Mouse (Mus musculus): ENCODE data around the gene Wdr83os. TPM values are rescaled to one million over a fixed set of nuclear protein-coding genes. Genes with fewer than 3 reads are reported as not detected.

Gene Wdr83os
- polyA plus RNA-seq, 2 experiments, result 40.6 to 61.8 TPM

- Histone ChIP-seq H3K27ac (peak overlapping the region; percentile 72), H3K9me3 (ENCODE audit: control insufficient read depth, low read length) (no peaks in the 10 kb centered on the region), H3K4me3 (ENCODE audit: insufficient read depth in 1 of 2, low read depth in 2 of 2, low read length in 2 of 2) (peak overlapping the region; percentile 79 to 90), H3K36me3 (replicated peaks; ENCODE audit: control insufficient read depth, insufficient read depth, low read depth) (peaks cover 32% of the 10 kb centered on the region), H3K4me2 (ENCODE audit: low read depth) (peak overlapping the region; percentile 98), H3K4me1 (replicated peaks; ENCODE audit: control insufficient read depth in 2 of 2, insufficient read depth in 2 of 2, low read length in 1 of 2) (peaks cover 15 to 18% of the 10 kb centered on the region in 2 experiments), H3K27me3 (ENCODE audit: control insufficient read depth, insufficient read depth, low read length) (no peaks in the 10 kb centered on the region), H3K9ac (replicated peaks) (peak overlapping the region; percentile 88)
- WGBS (ENCODE audit: insufficient replicate concordance), result under 1% methylated on average over 57 of the region's 57 CpGs
- TF ChIP-seq CTCF (IDR thresholded peaks at IDR 0.05; ENCODE audit: low read depth), result no peak
- DNase-seq (ENCODE audit: low read depth in 3 of 3, low spot score in 3 of 3) (peak in 1 of 3 experiments; percentile 57), ATAC-seq (ENCODE audit: insufficient read depth) (peak; percentile 36)
Observed at GRCm38 (mm10) chr8:85037681-85038531, 42.6 kb upstream of the Wdr83os start.

GRCm38 (mm10) chr8:85043619-85044018, 36.9 kb upstream of the Wdr83os start:
- DNase-seq (ENCODE audit: low read depth in 3 of 3, low spot score in 3 of 3) (no peak), ATAC-seq (ENCODE audit: insufficient read depth) (no peak)
- Histone ChIP-seq H3K4me1 (replicated peaks; ENCODE audit: control insufficient read depth in 2 of 2, insufficient read depth in 2 of 2, low read length in 1 of 2) (peaks cover 2 to 6% of the 10 kb centered on the region in 2 experiments; a peak in 3 of 4 replicates), H3K27ac (no peak overlapping the region), H3K27me3 (ENCODE audit: control insufficient read depth, insufficient read depth, low read length) (no peaks in the 10 kb centered on the region), H3K4me3 (ENCODE audit: insufficient read depth in 1 of 2, low read depth in 2 of 2, low read length in 2 of 2) (no peak overlapping the region), H3K4me2 (ENCODE audit: low read depth) (no peak overlapping the region), H3K36me3 (replicated peaks; ENCODE audit: control insufficient read depth, insufficient read depth, low read depth) (peaks cover 82% of the 10 kb centered on the region), H3K9ac (replicated peaks) (no peak overlapping the region), H3K9me3 (ENCODE audit: control insufficient read depth, low read length) (no peaks in the 10 kb centered on the region)
- no peak for TF ChIP-seq EP300 (IDR thresholded peaks at IDR 0.05; ENCODE audit: low read depth)
- no peak for TF ChIP-seq CTCF (IDR thresholded peaks at IDR 0.05; ENCODE audit: low read depth)
- 88% methylated on average over 6 of the region's 6 CpGs for WGBS (ENCODE audit: insufficient replicate concordance)

- Histone ChIP-seq H3K4me1 (replicated peaks; ENCODE audit: control insufficient read depth in 2 of 2, insufficient read depth in 2 of 2, low read length in 1 of 2) (no peaks in the 10 kb centered on the region), H3K27me3 (ENCODE audit: control insufficient read depth, insufficient read depth, low read length) (no peaks in the 10 kb centered on the region), H3K4me2 (ENCODE audit: low read depth) (no peak overlapping the region), H3K4me3 (ENCODE audit: insufficient read depth in 1 of 2, low read depth in 2 of 2, low read length in 2 of 2) (no peak overlapping the region), H3K36me3 (replicated peaks; ENCODE audit: control insufficient read depth, insufficient read depth, low read depth) (peaks cover 39% of the 10 kb centered on the region), H3K9me3 (ENCODE audit: control insufficient read depth, low read length) (no peaks in the 10 kb centered on the region), H3K9ac (replicated peaks) (no peak overlapping the region), H3K27ac (no peak overlapping the region)
- ATAC-seq (ENCODE audit: insufficient read depth) (no peak), DNase-seq (ENCODE audit: low read depth in 3 of 3, low spot score in 3 of 3) (no peak)
- 82% methylated on average over 7 of the region's 7 CpGs for WGBS (ENCODE audit: insufficient replicate concordance)
- no peak for TF ChIP-seq EP300 (IDR thresholded peaks at IDR 0.05; ENCODE audit: low read depth)
- no peak for TF ChIP-seq CTCF (IDR thresholded peaks at IDR 0.05; ENCODE audit: low read depth)
Observed at GRCm38 (mm10) chr8:85057367-85057766, 23.2 kb upstream of the Wdr83os start.

- H3K4me3 ChIP-seq (ENCODE audit: insufficient read depth in 1 of 2, low read depth in 2 of 2, low read length in 2 of 2), result peak within 1 kb of the TSS; percentile 83 to 93
- no peaks in the 10 kb centered on the region for H3K27me3 ChIP-seq (ENCODE audit: control insufficient read depth, insufficient read depth, low read length)
- ATAC-seq (ENCODE audit: insufficient read depth) (peak; percentile 81), DNase-seq (ENCODE audit: low read depth in 3 of 3, low spot score in 3 of 3) (peak; percentile 84 to 86 (median 85))
- H3K4me2 ChIP-seq (ENCODE audit: low read depth), result peak within 1 kb of the TSS; percentile 93
- WGBS (ENCODE audit: insufficient replicate concordance), result under 1% methylated on average over 52 of the region's 53 CpGs
- H3K9ac ChIP-seq (replicated peaks), result peak within 1 kb of the TSS; percentile 55
- TF ChIP-seq EP300 (IDR thresholded peaks at IDR 0.05; ENCODE audit: low read depth) (no peak), CTCF (IDR thresholded peaks at IDR 0.05; ENCODE audit: low read depth) (no peak)
- H3K27ac ChIP-seq, result no peak within 1 kb of the TSS
- H3K9me3 ChIP-seq (ENCODE audit: control insufficient read depth, low read length), result no peaks in the 10 kb centered on the region
- H3K4me1 ChIP-seq (replicated peaks; ENCODE audit: control insufficient read depth in 2 of 2, insufficient read depth in 2 of 2, low read length in 1 of 2), result no peaks in the 10 kb centered on the region; a peak in 1 of 4 replicates
- H3K36me3 ChIP-seq (replicated peaks; ENCODE audit: control insufficient read depth, insufficient read depth, low read depth), result peaks cover 12% of the 10 kb centered on the region
Observed at GRCm38 (mm10) chr8:85059879-85060616, 20.5 kb upstream of the Wdr83os start, which contains the start of gene Fbxw9. Fbxw9 (plus strand) TSS chr8:85060055.

- Histone ChIP-seq H3K27me3 (ENCODE audit: control insufficient read depth, insufficient read depth, low read length) (no peaks in the 10 kb centered on the region), H3K36me3 (replicated peaks; ENCODE audit: control insufficient read depth, insufficient read depth, low read depth) (no peaks in the 10 kb centered on the region), H3K9ac (replicated peaks) (no peak overlapping the region), H3K4me1 (replicated peaks; ENCODE audit: control insufficient read depth in 2 of 2, insufficient read depth in 2 of 2, low read length in 1 of 2) (no peaks in the 10 kb centered on the region; a peak in 1 of 4 replicates), H3K27ac (no peak overlapping the region), H3K4me3 (ENCODE audit: insufficient read depth in 1 of 2, low read depth in 2 of 2, low read length in 2 of 2) (no peak overlapping the region), H3K4me2 (ENCODE audit: low read depth) (no peak overlapping the region), H3K9me3 (ENCODE audit: control insufficient read depth, low read length) (no peaks in the 10 kb centered on the region)
- no peak for ATAC-seq (ENCODE audit: insufficient read depth)
- WGBS (ENCODE audit: insufficient replicate concordance), result 76% methylated on average over 4 of the region's 4 CpGs
- no peak for DNase-seq (ENCODE audit: low read depth in 3 of 3, low spot score in 3 of 3)
- no peak for TF ChIP-seq EP300 (IDR thresholded peaks at IDR 0.05; ENCODE audit: low read depth)
- no peak for TF ChIP-seq CTCF (IDR thresholded peaks at IDR 0.05; ENCODE audit: low read depth)
Observed at GRCm38 (mm10) chr8:85062603-85063002, 17.9 kb upstream of the Wdr83os start.
